Mouse (Mus musculus) bone marrow, adult 2 months (tissue): ENCODE measurements around the gene Rps21. TPM values are rescaled to one million over a fixed set of nuclear protein-coding genes. Genes with fewer than 3 reads are reported as not detected.

Experiments used
- H3K27ac ChIP-seq: fragments of 200-500 bp; 2 replicates; pipeline ENCODE4 v1.5.1; 2012; ENCODE audit warnings: low read depth, mild to moderate bottlenecking, control low read depth, inconsistent platforms, low read length; ENCODE audit not compliant: control insufficient read depth, poor library complexity, insufficient read depth
- H3K4me1 ChIP-seq: fragments of 200-500 bp; 2 replicates; pipeline ENCODE4 v1.6.1; 2011; ENCODE audit warnings: low read length; ENCODE audit not compliant: control insufficient read depth, insufficient read depth
- H3K4me3 ChIP-seq: fragments of 200-500 bp; replicated peaks from 2 replicates; pipeline ENCODE3; 2011; ENCODE audit warnings: mild to moderate bottlenecking, low read depth, low read length, control low read depth; ENCODE audit not compliant: control insufficient read depth
- CTCF ChIP-seq: fragments of 200-500 bp; IDR thresholded peaks from 2 replicates; pipeline ENCODE4 v1.5.1; 2011; ENCODE audit warnings: low read length, control low read depth; ENCODE audit not compliant: control insufficient read depth, insufficient read depth
- POLR2A ChIP-seq: fragments of 200-500 bp; IDR thresholded peaks from 2 replicates; pipeline ENCODE4 v1.6.1; 2011; ENCODE audit warnings: low read depth, mild to moderate bottlenecking, control low read depth, low read length, borderline replicate concordance; ENCODE audit not compliant: control insufficient read depth
- WGBS: fragments of 180-500 bp; shearing (Covaris S2); methylation state at CpG from one replicate; pipeline ENCODE4 v1.1.7; 2018; 5-methylcytosine and 5-hydroxymethylcytosine counted together
- polyA plus RNA-seq: library from polyadenylated mRNA; stranded (reverse); fragments of >200 nt; gene quantifications from 2 replicates; pipeline ENCODE4 v1.2.4, GENCODE M21; 2011; ENCODE audit warnings: low replicate concordance; ENCODE audit not compliant: missing spikeins, insufficient read depth, insufficient read length

Rps21 gene
- polyA plus RNA-seq, 1 experiment, result 1,728 TPM

DNA sequence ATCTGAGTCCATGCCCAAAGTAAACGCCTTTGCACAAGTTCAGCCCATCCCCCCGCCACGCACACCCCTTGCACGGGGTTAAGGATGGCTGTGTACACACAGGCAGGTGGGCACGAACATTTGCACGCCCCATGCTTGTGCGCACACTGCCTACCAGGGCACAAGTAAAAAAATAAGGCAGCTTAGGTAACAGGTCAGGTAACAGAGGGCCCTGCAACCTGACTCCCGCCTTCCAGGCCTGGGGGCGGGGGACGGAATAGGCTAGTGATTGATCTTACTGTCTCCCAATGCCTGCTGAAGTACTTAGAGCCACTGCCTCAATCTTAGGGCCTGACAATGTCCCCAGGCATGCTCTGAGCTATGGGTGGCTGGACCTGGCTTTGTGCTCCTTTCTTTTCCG lies 31.8 kb downstream of the Rps21 start:
- H3K4me3 ChIP-seq, result no peak overlapping the region

GRCm38 (mm10) chr2:180289440-180290108 lies 32.4 kb downstream of the Rps21 start, which contains the start of gene Rbbp8nl:
Gene Rbbp8nl (minus strand): TSS chr2:180289879.
- H3K27ac ChIP-seq, result no peak within 1 kb of the TSS
- H3K4me1 ChIP-seq, result no peaks in the 10 kb centered on the region
- WGBS, result 75% methylated on average over 16 of the region's 16 CpGs
- no peak within 1 kb of the TSS for H3K4me3 ChIP-seq
- no peak for TF ChIP-seq POLR2A
- TF ChIP-seq CTCF, result no peak

More for the DNA sequence above, 31.8 kb downstream of the Rps21 start:
- no peaks in the 10 kb centered on the region for H3K4me1 ChIP-seq
- WGBS, result 80% methylated on average over 11 of the region's 11 CpGs
- TF ChIP-seq POLR2A, result no peak
- no peak for TF ChIP-seq CTCF
- no peak overlapping the region for H3K27ac ChIP-seq

DNA sequence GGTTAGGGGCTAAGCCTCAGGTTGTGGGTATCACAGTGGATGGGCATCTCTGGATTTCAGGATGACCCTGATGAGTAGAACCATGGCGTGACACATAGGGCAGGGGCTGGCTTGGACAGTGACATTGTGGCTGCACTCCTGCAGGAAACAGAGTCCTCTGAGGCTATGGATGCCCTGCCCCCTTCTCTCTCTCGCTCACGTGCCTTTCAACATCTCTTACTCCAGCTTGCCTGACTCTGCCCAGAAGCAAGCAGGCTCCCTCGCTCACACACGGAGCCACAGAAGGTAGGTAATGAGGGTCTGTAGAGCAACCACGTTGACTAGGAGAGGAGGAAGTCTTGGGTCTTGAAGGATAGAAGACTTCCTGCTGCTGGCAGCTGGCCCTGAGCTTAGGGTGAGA lies 33.3 kb downstream of the Rps21 start:
- H3K27ac ChIP-seq, result no peak overlapping the region
- TF ChIP-seq CTCF, result no peak
- no peak for TF ChIP-seq POLR2A
- 28% methylated on average over 6 of the region's 6 CpGs for WGBS
- H3K4me3 ChIP-seq, result no peak overlapping the region
- H3K4me1 ChIP-seq, result no peaks in the 10 kb centered on the region

DNA sequence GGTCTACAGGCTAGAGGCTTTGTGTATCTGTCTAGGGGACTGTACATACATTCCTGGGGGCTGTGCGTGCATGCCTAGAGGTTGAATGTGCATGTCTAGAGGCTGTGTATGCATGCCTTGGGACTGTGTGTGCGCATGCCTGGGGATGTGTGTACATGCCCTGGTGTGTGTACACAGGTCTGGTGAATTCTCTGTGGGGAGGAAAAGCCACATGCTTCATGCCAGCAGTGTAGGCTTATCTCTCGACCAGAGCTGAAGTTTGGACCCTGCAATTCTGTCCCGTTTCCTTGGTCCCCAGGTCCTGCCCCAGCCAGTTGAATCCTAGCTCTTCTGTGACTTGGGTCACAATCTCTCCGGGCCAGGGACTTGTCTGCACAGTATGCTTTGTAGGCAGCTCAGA lies 34.4 kb downstream of the Rps21 start:
- H3K4me1 ChIP-seq, result no peaks in the 10 kb centered on the region
- TF ChIP-seq CTCF (no peak), POLR2A (no peak)
- no peak overlapping the region for H3K27ac ChIP-seq
- 68% methylated on average over 5 of the region's 5 CpGs for WGBS
- no peak overlapping the region for H3K4me3 ChIP-seq

DNA sequence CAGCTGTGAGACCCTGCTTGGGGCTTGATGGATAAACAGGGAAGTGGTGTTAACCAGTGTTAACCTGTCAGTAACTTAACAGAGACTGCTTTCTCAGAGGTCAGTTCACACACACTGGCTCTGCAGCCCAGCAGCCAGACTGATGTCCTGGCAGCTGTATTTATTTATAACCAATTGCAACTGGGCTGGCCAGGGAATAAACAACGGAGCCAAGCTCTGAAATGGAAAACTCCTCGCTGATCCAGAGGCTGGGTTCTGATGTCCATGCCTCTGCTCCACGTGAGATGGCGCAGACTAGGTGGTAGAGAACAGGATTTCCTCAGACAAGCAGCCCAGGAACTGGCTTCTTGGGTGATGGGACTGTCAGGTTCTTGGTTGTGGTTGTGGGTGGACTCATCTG lies 34.8 kb downstream of the Rps21 start:
- no peak overlapping the region for H3K4me3 ChIP-seq
- TF ChIP-seq CTCF, result no peak
- no peak for TF ChIP-seq POLR2A
- H3K4me1 ChIP-seq, result no peaks in the 10 kb centered on the region
- 68% methylated on average over 4 of the region's 4 CpGs for WGBS
- H3K27ac ChIP-seq, result no peak overlapping the region

DNA sequence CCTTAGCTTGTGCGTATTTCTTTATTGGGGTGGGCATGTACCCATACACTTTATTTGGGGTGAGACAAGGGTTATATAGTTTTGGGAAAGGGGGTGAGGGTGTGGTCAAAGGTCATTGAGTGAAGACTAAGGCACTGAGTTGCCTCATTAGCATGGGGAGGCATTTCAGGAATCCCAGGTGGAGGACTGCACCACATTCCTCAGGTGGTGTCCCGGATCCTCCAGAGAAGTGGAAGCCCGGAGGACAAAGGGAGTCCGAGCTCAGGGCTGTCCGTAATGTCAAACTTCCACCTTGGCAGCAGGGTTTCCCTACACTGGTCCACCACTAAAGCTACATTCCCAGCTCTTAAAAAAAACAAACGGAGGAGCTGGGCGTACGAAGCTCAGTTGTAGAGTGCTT lies 35.7 kb downstream of the Rps21 start:
- WGBS, result 89% methylated on average over 8 of the region's 8 CpGs
- H3K4me1 ChIP-seq, result no peaks in the 10 kb centered on the region
- no peak overlapping the region for H3K27ac ChIP-seq
- TF ChIP-seq POLR2A (no peak), CTCF (no peak)
- H3K4me3 ChIP-seq, result no peak overlapping the region

- Histone ChIP-seq H3K4me1 (no peaks in the 10 kb centered on the region), H3K27ac (no peak overlapping the region), H3K4me3 (no peak overlapping the region)
- 19% methylated on average over 2 of the region's 2 CpGs for WGBS
- no peak for TF ChIP-seq POLR2A
- no peak for TF ChIP-seq CTCF
These were observed 43.1 kb downstream of the Rps21 start for GRCm38 (mm10) chr2:180300252-180300651.

GRCm38 (mm10) chr2:180300771-180301170 lies 43.6 kb downstream of the Rps21 start:
- H3K27ac ChIP-seq, result no peak overlapping the region
- WGBS, result 42% methylated on average over 5 of the region's 5 CpGs
- no peaks in the 10 kb centered on the region for H3K4me1 ChIP-seq
- no peak for TF ChIP-seq CTCF
- TF ChIP-seq POLR2A, result no peak
- H3K4me3 ChIP-seq, result no peak overlapping the region

DNA sequence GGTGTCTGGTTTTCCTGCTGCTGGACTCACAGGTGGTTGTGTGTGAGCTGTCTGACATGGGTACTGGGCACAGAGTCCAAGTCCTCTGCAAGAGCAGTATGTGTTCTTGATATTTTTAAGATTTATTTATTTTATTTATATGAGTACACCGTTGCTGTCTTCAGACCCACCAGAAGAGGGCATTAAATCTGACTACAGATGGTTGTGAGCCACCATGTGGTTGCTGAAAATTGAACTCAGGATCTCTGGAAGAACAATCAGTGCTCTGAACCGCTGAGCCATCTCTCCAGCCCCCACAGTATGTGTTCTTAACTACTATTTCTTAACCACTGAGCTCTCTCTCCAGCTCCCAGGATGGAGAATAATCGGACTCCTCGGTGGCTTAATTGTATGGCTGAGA lies 45.0 kb downstream of the Rps21 start:
- no peaks in the 10 kb centered on the region for H3K4me1 ChIP-seq
- WGBS, result 74% methylated on average over 4 of the region's 4 CpGs
- TF ChIP-seq CTCF (no peak), POLR2A (no peak)
- no peak overlapping the region for H3K4me3 ChIP-seq
- no peak overlapping the region for H3K27ac ChIP-seq
